Mouse (Mus musculus): Measurements from ENCODE around the gene Fmo4.
"Not testable (repeated sequence)": the region's sequence is repeated elsewhere in the genome, so short reads cannot be mapped to it uniquely, and the experiment has no call there.

Fmo4 gene

DNA sequence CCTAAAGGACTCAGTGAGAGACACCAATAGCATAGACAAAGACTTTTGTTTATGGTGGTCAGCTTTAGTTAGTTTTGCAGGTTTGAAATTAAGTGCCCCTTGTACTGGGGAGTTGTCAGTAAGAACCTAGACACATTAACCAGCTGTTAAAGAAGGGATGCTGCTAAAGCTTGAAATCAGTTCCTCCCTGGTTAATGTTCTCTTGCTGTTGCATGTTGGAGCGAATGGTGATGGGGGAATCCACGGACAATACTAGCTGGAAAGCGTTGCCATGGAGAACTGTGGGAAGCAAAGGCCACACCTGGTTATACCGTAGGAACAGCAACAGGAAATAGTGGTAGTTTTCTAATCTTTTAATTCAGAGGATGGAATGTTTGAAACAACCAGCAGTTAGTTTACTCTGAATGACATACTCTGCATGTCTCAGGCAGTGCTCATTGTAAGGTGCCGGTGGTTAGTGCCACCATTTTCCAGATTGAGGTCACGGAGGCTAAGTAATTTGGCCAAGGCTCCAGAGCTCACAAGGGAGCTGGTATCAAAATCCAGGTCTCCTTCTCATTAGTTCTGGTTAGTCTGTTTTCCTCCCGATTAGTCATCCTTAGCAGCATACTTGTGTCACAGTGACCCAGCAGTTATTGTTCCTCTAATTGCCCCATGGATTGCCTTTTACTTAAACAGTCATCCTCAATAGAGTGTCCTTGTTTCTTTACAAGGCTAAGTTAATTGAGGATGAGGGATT is 21.3 kb downstream of the Fmo4 start:
- no peak for DNase-seq (ENCODE audit: low spot score)

DNA sequence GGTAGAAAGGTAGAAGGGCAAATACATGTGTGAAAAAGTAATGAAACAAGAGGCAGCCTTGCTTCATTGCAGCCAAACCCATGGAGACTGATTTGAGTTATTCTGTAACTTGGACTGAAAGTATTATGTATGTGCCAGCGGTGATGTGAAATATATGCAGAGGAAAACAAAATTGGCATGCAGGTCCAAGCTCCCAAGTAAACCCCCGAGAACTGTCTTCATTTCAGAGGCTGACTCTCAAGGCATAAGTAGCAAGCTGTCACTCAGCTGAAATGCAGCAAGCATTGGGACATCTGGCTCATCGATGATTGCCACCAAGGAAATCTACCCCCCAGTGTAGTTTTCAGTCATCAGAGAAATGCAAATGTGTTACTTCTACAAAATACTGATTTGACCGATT is 28.6 kb downstream of the Fmo4 start:
- no peak for DNase-seq (ENCODE audit: low spot score)

DNA sequence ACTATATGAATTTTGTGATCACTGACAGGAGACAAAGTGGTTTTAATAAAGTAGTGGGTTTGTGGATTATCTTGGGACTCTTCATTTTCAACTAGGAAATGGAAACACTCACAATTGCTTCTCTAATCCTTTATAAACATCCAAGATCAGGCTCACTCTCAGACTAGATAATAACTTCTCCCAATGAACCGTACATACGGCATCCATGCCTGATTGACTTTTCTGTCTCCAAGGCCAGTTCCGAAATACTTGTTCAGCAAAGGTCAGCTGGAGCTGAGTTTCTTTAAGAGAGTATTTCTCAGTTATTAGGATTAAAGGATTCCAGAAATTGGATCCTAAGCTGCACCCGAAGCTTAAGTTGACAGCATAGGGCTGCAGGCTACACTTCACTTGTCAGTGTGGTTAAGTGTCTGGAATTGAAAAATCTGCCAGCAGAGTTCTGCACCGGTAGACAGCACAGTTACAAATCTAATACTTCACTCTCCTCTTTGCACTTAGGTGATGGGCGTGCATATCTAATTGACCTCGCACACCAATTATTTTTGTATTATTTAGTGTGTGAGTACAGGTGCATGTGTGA is 30.0 kb downstream of the Fmo4 start:
- no peak for DNase-seq (ENCODE audit: low spot score)

DNA sequence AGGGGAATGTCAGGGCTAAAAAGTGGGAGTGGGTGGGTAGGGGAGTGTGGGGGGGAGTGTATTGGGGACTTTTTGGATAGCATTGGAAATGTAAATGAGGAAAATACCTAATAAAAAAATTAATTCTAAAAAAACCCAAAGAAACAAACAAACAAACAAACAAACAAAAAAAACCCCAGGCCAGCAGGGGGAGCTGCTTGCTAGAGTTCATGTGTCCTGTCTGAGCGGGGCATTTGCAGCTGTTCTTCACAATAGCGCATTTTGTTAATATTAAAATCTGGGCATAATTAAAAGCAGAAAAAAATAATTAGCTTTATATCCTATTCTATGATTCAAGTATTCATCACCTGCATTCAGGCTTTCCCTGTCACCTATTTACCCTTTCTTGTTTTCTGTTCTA is 32.7 kb downstream of the Fmo4 start:
- DNase-seq (ENCODE audit: low spot score), result not testable (repeated sequence)

DNA sequence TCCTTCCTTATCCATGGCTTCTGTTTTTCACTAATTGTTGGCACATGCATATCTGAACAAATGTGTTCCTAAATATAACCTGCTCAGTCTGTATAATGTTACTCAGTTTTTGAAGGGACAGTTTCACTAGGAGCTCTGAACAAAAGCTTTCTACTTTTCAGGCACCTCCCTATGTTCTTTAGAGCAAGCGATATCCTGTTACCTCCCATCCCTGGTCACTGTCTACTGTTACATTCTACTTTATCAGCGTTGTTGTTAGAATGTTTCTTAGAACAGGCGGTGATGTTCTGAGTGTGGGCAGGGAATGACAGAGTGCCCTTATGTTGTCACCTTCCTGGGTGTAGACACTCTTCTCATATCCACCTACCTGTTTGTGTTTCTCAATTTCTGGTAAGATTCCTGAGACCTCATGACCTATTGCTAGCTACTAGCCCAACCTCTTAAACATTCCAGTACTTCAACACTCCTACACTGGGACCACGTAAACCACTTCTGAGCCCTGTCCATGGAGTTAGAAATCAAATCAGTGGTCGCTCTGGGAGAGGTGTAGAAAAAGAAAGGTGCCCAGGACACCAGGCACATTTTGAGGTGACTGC is 35.7 kb downstream of the Fmo4 start:
- peak; percentile 30 for DNase-seq (ENCODE audit: low spot score)

DNA sequence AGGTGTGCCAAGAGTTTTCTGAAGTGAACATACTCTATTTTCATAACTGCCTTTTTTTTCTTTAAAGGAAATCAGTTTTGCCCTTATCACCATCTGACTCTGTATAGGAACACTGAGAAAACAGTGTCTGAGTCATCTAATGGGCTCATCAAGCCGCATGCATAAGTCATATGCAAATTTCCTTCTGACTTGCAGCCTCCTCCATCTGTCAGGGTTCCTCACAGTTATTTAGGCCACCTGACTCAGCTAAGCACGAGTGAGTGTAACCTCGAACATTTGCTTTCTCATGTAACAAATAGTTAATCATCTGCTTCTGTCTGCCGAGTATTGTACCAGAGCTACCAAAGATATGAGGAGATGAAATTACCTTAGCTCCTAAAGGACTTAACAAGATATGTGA is 40.1 kb downstream of the Fmo4 start:
- no peak for DNase-seq (ENCODE audit: low spot score)

DNA sequence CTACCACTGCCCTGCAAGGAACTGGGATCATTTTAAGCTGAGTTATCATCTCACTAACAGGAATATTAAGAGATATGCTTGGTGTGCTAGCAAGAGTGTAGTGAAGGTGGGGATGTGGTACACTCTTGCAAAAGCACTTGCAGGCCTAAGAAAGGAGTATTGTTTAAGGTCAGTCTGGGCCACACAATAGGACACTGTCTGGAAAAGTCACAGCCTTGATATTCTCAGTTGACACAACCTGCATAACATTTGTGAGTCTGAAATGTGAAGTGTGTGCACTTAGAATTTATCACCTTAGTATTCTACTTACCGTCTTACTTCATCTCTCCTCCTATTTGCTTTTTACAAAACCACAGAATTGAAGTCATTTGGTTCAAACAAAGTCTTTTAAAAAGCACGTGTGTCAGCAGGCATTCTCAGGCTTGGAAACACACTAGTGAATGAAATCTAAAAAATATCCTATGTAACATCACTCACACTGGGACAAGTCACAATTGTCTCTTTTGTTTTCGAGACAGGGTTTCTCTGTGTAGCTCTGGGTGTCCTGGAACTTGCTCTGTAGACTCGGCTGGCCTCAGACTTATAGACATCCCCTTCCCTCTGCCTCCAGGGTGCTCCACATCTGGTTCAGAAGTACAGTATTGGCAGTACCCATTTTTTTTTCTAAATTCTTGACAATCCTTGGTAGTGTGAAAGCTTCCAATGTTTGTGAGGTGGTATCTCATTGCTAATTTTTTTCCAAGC is 42.0 kb downstream of the Fmo4 start:
- no peak for DNase-seq (ENCODE audit: low spot score)

DNA sequence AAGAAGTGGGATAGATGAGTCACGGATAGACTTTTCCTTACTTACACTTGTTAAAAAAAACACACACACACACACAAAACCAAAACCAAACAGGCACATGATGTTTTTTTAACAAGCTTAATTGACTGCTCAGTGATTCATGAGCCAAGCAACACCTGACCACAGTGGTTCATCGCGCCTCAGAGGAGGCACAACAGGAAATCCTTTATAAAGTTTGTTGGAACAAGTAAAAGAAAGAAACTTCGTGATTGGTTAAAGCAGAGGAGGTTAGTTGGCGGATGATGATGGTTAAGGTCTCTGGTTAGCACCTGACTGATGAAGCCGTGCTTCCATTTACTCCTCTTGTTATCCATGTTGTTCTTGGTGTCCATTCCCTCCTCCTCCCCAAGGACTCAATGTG is 61.8 kb downstream of the Fmo4 start:
- DNase-seq (ENCODE audit: low spot score), result no peak

DNA sequence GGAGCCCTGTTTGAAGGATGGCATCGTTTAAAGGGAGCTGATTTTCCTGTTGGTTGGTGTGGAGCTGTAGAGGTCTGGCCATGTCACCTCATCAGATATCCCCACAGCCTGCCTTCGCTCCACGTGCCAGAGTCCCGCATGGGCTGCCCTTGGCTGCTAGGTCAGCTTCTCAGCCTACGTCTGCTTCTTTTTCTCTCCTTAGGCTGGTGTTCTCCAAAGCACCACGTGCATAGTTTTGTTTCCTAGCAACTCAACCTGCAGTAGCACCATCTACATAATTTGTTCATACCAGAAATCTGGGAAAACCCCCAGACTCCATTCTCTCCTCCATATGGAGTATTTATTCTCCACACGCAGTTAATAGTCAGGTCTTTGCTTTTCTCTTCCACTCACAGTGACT is 64.2 kb downstream of the Fmo4 start:
- DNase-seq (ENCODE audit: low spot score), result no peak

DNA sequence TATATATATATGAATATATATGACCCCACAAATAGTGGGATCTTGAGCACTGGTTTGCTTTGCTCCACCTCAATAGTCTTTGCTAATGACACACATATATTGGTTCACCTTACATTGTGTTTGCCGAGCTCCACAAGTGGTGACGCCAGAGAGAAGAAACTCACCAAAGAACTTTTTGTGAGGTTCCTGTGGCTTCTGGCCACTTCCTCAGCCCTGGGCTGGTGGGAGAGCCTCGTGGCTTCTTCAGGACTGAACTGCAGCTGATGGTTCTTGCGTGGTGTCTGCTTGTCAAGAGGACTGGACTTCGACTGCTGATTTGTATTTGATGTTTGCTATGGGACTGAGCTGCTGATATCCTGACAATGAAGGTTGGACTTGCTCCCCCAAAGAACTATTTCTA is 65.0 kb downstream of the Fmo4 start:
- DNase-seq (ENCODE audit: low spot score), result no peak

Data from testis, postnatal 14 days (tissue).